Mouse (Mus musculus) kidney, embryonic 15.5 days (tissue): Measurements from ENCODE around the gene Sec14l1. TPM values are rescaled to one million over a fixed set of nuclear protein-coding genes. Genes with fewer than 3 reads are reported as not detected.

Experiments
- ATAC-seq: fragments of 200-750 bp; cut with Nextera tagmentation; replicated peaks from 2 replicates; pipeline ENCODE4 v1.8.0; 2017; ENCODE audit warnings: moderate TSS enrichment; ENCODE audit not compliant: low FRiP score
- H3K27ac ChIP-seq: fragments of 300-500 bp; sonication (generic); 2 replicates; pipeline ENCODE4 v1.5.1; 2015; ENCODE audit warnings: mild to moderate bottlenecking, inconsistent platforms
- H3K27me3 ChIP-seq: fragments of 300-500 bp; sonication (generic); 2 replicates; pipeline ENCODE4 v1.6.1; 2015; ENCODE audit warnings: inconsistent platforms
- H3K36me3 ChIP-seq: fragments of 300-500 bp; sonication (generic); 2 replicates; pipeline ENCODE4 v1.6.1; 2015; ENCODE audit warnings: inconsistent platforms
- H3K4me1 ChIP-seq: fragments of 300-500 bp; sonication (generic); 2 replicates; pipeline ENCODE4 v1.6.1; 2015; ENCODE audit warnings: inconsistent platforms
- H3K4me2 ChIP-seq: fragments of 300-500 bp; sonication (generic); 2 replicates; pipeline ENCODE4 v1.6.1; 2015; ENCODE audit warnings: moderate library complexity, mild to moderate bottlenecking, inconsistent platforms
- H3K4me3 ChIP-seq: fragments of 300-500 bp; sonication (generic); replicated peaks from 2 replicates; pipeline ENCODE4 v1.5.1; 2015; ENCODE audit warnings: mild to moderate bottlenecking, inconsistent platforms
- H3K9ac ChIP-seq: fragments of 300-500 bp; sonication (generic); 2 replicates; pipeline ENCODE4 v1.6.1; 2015; ENCODE audit warnings: mild to moderate bottlenecking, inconsistent platforms
- H3K9me3 ChIP-seq: fragments of 300-500 bp; sonication (generic); replicated peaks from 2 replicates; pipeline ENCODE4 v1.6.1; 2016; ENCODE audit warnings: inconsistent platforms
- WGBS: fragments of 180-500 bp; shearing (Covaris S2); methylation state at CpG from one replicate; pipeline ENCODE4 v1.1.7; 2015; ENCODE audit warnings: mixed read lengths; 5-methylcytosine and 5-hydroxymethylcytosine counted together
- polyA plus RNA-seq: library from polyadenylated mRNA; unstranded; fragments of >200 nt; fragmentation: Nextera tagmentation; extraction: Ambion mirVana; gene quantifications from 2 replicates; pipeline ENCODE4 v1.2.1, GENCODE M21; 2015

The Sec14l1 gene
- polyA plus RNA-seq, 1 experiment from 2014 or later = 69.0 TPM

GRCm38 (mm10) chr11:117089673-117090419, 25.1 kb upstream of the Sec14l1 start:
- H3K9me3 ChIP-seq = no peaks in the 10 kb centered on the region
- no peak overlapping the region for H3K9ac ChIP-seq
- ATAC-seq = no peak
- no peak overlapping the region for H3K4me2 ChIP-seq
- H3K4me3 ChIP-seq = no peak overlapping the region
- 70% methylated on average over 9 of the region's 9 CpGs for WGBS
- no peaks in the 10 kb centered on the region for H3K36me3 ChIP-seq
- peaks cover 43% of the 10 kb centered on the region for H3K4me1 ChIP-seq
- H3K27me3 ChIP-seq = no peaks in the 10 kb centered on the region
- 0 out of 2 replicates have a peak overlapping the region, but pooled peaks have one; percentile 4 for H3K27ac ChIP-seq

- Histone ChIP-seq H3K27me3 (no peaks in the 10 kb centered on the region), H3K27ac (peak overlapping the region; percentile 85), H3K9ac (no peak overlapping the region), H3K36me3 (no peaks in the 10 kb centered on the region), H3K4me2 (peak overlapping the region; percentile 55), H3K4me3 (peak overlapping the region; percentile 16; the same call in 1 of the 2 replicates), H3K4me1 (peaks cover 44% of the 10 kb centered on the region), H3K9me3 (no peaks in the 10 kb centered on the region)
- no peak for ATAC-seq
- 25% methylated on average over 4 of the region's 4 CpGs for WGBS
Measured at GRCm38 (mm10) chr11:117091406-117091805, 23.6 kb upstream of the Sec14l1 start.

- H3K4me2 ChIP-seq = peak overlapping the region; percentile 55
- peak overlapping the region; percentile 85 for H3K27ac ChIP-seq
- no peaks in the 10 kb centered on the region for H3K9me3 ChIP-seq
- peak; percentile 84 for ATAC-seq
- peak overlapping the region; percentile 16; the same call in 1 of the 2 replicates for H3K4me3 ChIP-seq
- H3K27me3 ChIP-seq = no peaks in the 10 kb centered on the region
- no peak overlapping the region for H3K9ac ChIP-seq
- peaks cover 49% of the 10 kb centered on the region for H3K4me1 ChIP-seq
- WGBS = 2% methylated on average over 22 of the region's 22 CpGs
- no peaks in the 10 kb centered on the region for H3K36me3 ChIP-seq
Measured at GRCm38 (mm10) chr11:117091845-117092244, 23.1 kb upstream of the Sec14l1 start.

GRCm38 (mm10) chr11:117092711-117093110, 22.3 kb upstream of the Sec14l1 start:
- Histone ChIP-seq H3K27me3 (no peaks in the 10 kb centered on the region), H3K4me3 (no peak overlapping the region), H3K4me1 (peaks cover 57% of the 10 kb centered on the region), H3K9ac (no peak overlapping the region), H3K9me3 (no peaks in the 10 kb centered on the region), H3K27ac (peak overlapping the region; percentile 85), H3K36me3 (no peaks in the 10 kb centered on the region), H3K4me2 (no peak overlapping the region)
- no peak for ATAC-seq
- 20% methylated on average over 8 of the region's 8 CpGs for WGBS

GRCm38 (mm10) chr11:117093900-117094552, 20.9 kb upstream of the Sec14l1 start:
- Histone ChIP-seq H3K4me3 (no peak overlapping the region), H3K4me1 (peaks cover 69% of the 10 kb centered on the region), H3K36me3 (no peaks in the 10 kb centered on the region), H3K9ac (no peak overlapping the region), H3K27ac (no peak overlapping the region), H3K4me2 (no peak overlapping the region), H3K27me3 (no peaks in the 10 kb centered on the region), H3K9me3 (no peaks in the 10 kb centered on the region)
- ATAC-seq = no peak
- 73% methylated on average over 5 of the region's 5 CpGs for WGBS

- Histone ChIP-seq H3K9ac (no peak overlapping the region), H3K4me2 (no peak overlapping the region), H3K27ac (no peak overlapping the region), H3K9me3 (no peaks in the 10 kb centered on the region), H3K4me1 (peaks cover 66% of the 10 kb centered on the region), H3K4me3 (no peak overlapping the region), H3K27me3 (no peaks in the 10 kb centered on the region), H3K36me3 (no peaks in the 10 kb centered on the region)
- no peak for ATAC-seq
- WGBS = 89% methylated on average over 9 of the region's 9 CpGs
Measured at GRCm38 (mm10) chr11:117094646-117095045, 20.3 kb upstream of the Sec14l1 start.

GRCm38 (mm10) chr11:117097021-117097420, 17.9 kb upstream of the Sec14l1 start:
- Histone ChIP-seq H3K9me3 (no peaks in the 10 kb centered on the region), H3K4me1 (peaks cover 61% of the 10 kb centered on the region), H3K4me2 (no peak overlapping the region), H3K9ac (no peak overlapping the region), H3K4me3 (no peak overlapping the region), H3K27ac (peak overlapping the region; percentile 74; the same call in 1 of the 2 replicates), H3K27me3 (no peaks in the 10 kb centered on the region), H3K36me3 (no peaks in the 10 kb centered on the region)
- ATAC-seq = no peak
- 62% methylated on average over 9 of the region's 9 CpGs for WGBS

- peaks cover 52% of the 10 kb centered on the region for H3K4me1 ChIP-seq
- WGBS = 16% methylated on average over 5 of the region's 5 CpGs
Measured at GRCm38 (mm10) chr11:117098155-117098554, 16.8 kb upstream of the Sec14l1 start.

GRCm38 (mm10) chr11:117098784-117099183, 16.2 kb upstream of the Sec14l1 start:
- Histone ChIP-seq H3K4me3 (no peak overlapping the region), H3K9ac (no peak overlapping the region), H3K27ac (peak overlapping the region; percentile 74), H3K27me3 (no peaks in the 10 kb centered on the region), H3K4me2 (no peak overlapping the region), H3K9me3 (no peaks in the 10 kb centered on the region), H3K36me3 (no peaks in the 10 kb centered on the region), H3K4me1 (peaks cover 52% of the 10 kb centered on the region)
- ATAC-seq = no peak
- 66% methylated on average over 3 of the region's 3 CpGs for WGBS

More at GRCm38 (mm10) chr11:117098155-117098554, 16.8 kb upstream of the Sec14l1 start:
- H3K4me2 ChIP-seq = no peak overlapping the region
- H3K27me3 ChIP-seq = no peaks in the 10 kb centered on the region
- H3K9ac ChIP-seq = no peak overlapping the region
- no peak overlapping the region for H3K4me3 ChIP-seq
- no peaks in the 10 kb centered on the region for H3K36me3 ChIP-seq
- H3K27ac ChIP-seq = peak overlapping the region; percentile 74
- ATAC-seq = peak; percentile 55; the same call in 1 of the 2 replicates
- H3K9me3 ChIP-seq = no peaks in the 10 kb centered on the region

GRCm38 (mm10) chr11:117099372-117099771, 15.6 kb upstream of the Sec14l1 start:
- Histone ChIP-seq H3K9me3 (no peaks in the 10 kb centered on the region), H3K4me2 (no peak overlapping the region), H3K27ac (no peak overlapping the region), H3K27me3 (no peaks in the 10 kb centered on the region), H3K4me3 (no peak overlapping the region), H3K4me1 (peaks cover 51% of the 10 kb centered on the region), H3K36me3 (no peaks in the 10 kb centered on the region), H3K9ac (no peak overlapping the region)
- no peak for ATAC-seq
- 64% methylated on average over 2 of the region's 2 CpGs for WGBS

- WGBS = 60% methylated on average over 8 of the region's 8 CpGs
- Histone ChIP-seq H3K27me3 (no peaks in the 10 kb centered on the region), H3K27ac (peak overlapping the region; percentile 84), H3K36me3 (no peaks in the 10 kb centered on the region), H3K4me3 (no peak overlapping the region), H3K4me1 (peaks cover 49% of the 10 kb centered on the region), H3K9ac (no peak overlapping the region), H3K9me3 (no peaks in the 10 kb centered on the region), H3K4me2 (no peak overlapping the region)
- ATAC-seq = no peak
Measured at GRCm38 (mm10) chr11:117101351-117101921, 13.5 kb upstream of the Sec14l1 start.
